Mouse (Mus musculus) myocyte (in vitro differentiated cells): Measurements from ENCODE around the gene Eea1.

ENCODE experiments used
- POLR2A ChIP-seq: IDR thresholded peaks from one replicate; pipeline ENCODE4 v1.6.1; 2011; ENCODE audit warnings: low read depth, mild to moderate bottlenecking, control low read depth, moderate library complexity; ENCODE audit not compliant: insufficient read length
- USF1 ChIP-seq: IDR thresholded peaks from one replicate; pipeline ENCODE4 v1.6.1; 2011; ENCODE audit warnings: low read depth, mild to moderate bottlenecking, control low read depth, moderate library complexity

DNA sequence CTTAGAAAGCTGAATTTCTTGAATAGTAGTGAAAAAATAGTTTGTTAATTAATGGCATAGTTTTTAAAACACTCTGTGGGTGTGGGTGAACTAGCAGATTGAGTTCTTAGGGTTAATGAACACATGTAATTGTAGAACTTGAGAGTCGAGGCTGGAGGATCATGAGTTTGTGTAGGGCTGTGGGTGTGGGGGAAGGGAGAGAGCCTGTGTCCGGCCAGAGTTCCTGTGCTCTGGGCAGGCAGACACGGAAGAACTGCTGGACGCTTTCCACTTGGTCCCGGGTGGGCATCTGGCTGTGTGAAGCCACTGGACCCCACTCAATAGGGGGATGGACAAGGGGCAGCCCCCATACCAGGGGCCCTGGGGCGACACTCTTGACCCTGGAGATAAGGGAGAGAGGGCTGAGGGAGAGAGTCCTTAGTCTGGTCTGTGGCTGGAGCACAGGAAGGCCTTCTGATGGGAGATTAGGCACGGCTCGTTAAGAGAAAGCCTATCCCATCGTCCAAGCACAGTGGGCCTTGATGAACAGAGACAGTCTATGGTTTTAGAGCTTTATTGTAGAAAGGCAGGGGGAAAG is 107.6 kb downstream of the Eea1 start:
- TF ChIP-seq POLR2A (no peak), USF1 (no peak)
